Mouse (Mus musculus): ENCODE measurements around the gene Ddn.

Ddn gene

DNA sequence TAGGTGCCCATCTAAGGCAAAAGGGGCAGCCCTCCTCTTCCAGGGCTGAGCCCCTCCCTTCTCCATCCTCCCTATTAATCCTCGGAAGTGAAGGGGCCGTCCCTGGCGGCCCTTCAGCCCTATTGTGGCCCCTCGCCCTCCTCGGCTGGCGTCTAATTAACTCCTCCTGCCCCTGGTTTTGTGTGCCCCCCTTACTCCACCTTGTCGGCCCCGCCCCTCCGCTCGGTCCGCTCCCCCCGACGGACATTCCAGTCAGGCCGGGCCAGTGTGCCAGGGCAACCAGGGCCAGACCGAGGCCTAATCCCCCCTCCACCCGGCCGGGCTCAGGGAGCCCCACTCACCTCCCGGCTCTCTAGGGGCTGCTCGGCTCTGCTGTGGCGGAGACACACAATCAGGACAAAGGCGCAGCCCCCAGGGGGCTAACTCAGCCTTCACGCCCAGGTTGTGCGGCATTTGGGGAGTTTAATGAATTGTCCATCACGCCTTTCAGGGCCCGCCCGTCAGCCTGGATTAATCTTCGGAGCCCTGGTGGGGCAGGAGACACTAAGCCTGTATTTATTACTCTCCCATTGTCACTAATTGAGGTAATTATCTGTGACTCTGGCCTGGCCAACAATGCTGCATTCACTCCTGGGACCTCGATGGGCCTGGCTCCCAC lies 11.3 kb downstream of the Ddn start:
- no peak for DNase-seq (ENCODE audit: low read depth, low spot score)

DNA sequence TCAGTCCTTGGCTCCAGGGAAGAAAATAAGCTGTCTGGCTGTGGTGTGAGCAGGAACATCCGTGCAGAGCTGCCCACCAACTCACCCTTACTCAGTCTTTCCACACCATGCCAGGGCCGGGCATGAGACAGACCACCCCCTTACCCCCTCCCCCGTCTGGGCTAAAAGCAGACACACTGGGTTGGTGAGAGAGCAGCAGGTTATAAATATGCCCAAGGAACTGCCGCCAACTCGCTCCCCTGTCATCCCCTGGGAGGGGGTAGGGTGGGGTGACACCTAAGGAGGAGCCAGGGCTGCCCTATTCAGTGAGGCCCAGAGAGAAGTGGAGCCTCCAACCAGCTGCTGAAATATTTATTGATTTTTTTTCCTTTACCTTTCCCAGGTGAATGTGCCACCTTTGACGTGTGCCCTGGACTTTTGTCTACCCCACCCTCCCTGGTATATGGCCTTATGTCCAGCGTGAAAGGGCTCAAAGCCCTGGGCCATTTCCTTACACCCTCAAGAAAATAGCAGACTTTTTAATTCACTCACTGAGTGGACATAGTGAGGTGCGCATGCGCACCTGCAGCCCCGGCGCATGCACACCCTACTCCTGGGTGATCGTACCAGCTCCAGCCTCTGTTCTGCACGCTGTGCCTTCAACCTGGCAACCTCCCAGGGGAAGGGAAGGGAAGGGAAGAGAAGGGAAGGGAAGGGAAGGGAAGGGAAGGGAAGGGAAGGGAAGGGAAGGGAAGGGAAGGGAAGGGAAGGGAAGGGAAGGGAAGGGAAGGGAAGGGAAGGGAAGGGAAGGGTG lies 12.3 kb downstream of the Ddn start:
- no peak for DNase-seq (ENCODE audit: low read depth, low spot score)

DNA sequence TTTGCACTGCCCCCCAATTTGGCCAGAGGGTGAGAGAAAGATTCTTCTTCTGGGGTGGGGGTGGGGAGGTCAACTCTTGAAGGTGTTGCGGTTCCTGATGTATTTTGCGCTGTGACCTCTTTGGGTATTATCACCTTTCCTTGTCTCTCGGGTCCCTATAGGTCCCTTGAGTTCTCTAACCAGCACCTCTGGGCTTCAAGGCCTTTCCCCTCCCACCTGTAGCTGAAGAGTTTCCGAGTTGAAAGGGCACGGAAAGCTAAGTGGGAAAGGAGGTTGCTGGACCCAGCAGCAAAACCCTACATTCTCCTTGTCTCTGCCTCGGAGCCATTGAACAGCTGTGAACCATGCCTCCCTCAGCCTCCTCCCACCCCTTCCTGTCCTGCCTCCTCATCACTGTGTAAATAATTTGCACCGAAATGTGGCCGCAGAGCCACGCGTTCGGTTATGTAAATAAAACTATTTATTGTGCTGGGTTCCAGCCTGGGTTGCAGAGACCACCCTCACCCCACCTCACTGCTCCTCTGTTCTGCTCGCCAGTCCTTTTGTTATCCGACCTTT lies 16.1 kb downstream of the Ddn start:
- DNase-seq (ENCODE audit: low read depth, low spot score): no peak

GRCm38 (mm10) chr15:98792233-98793020 lies 16.9 kb downstream of the Ddn start:
- no peak for DNase-seq (ENCODE audit: low read depth, low spot score)

- no peak for DNase-seq (ENCODE audit: low read depth, low spot score)
Measured at GRCm38 (mm10) chr15:98791771-98792170, 17.5 kb downstream of the Ddn start.

DNA sequence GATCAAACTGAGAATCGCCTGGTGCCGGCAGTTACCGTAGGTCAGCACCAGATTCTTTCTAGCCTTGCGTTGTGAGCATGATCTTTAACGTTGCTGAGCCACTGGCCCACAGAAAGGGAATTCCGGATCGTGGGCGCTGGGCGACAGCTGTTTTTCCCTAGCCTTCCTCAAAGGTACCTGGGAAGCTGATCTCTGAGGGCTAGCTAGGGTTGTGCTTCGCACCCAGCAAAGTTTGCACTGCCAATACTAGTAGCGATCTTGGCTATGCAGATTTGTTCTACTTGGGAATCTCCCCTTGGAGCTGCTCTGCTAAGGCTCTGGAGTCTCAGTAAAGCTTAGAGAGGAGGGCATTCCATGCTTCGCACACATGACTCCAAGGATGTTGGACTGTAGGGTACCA lies 18.1 kb downstream of the Ddn start:
- no peak for DNase-seq (ENCODE audit: low read depth, low spot score)

GRCm38 (mm10) chr15:98790761-98791160 lies 18.5 kb downstream of the Ddn start:
- DNase-seq (ENCODE audit: low read depth, low spot score): no peak

DNA sequence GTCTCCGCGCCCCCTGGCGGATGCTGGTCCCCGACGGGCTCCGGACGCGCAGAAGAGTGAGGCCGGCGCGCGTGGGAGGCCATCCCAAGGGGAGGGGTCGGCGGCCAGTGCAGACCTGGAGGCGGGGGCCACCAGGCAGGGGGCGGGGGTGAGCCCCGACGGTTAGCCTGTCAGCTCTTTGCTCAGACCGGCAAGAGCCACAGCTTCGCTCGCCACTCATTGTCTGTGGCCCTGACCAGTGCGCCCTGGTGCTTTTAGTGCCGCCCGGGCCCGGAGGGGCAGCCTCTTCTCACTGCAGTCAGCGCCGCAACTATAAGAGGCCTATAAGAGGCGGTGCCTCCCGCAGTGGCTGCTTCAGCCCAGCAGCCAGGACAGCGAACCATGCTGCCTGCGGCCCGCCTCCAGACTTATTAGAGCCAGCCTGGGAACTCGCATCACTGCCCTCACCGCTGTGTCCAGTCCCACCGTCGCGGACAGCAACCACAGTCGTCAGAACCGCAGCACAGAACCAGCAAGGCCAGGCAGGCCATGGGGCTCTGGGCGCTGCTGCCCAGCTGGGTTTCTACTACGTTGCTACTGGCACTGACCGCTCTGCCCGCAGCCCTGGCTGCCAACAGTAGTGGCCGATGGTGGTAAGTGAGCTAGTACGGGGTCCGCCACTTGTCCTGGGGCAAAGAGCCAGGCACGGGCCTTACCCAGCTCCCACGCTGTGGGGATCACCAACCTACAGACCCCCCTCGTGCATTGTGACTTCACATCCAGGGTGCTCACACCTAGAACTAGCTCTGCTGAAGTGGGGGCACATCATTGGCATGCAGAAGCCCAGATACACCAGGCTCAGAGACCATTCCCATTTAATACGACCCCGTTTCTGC lies 19.4 kb downstream of the Ddn start, which contains the start of gene Wnt1:
Gene Wnt1 (plus strand): TSS at position 197 of the 875 bp plus-strand sequence.
- DNase-seq (ENCODE audit: low read depth, low spot score): no peak

DNA sequence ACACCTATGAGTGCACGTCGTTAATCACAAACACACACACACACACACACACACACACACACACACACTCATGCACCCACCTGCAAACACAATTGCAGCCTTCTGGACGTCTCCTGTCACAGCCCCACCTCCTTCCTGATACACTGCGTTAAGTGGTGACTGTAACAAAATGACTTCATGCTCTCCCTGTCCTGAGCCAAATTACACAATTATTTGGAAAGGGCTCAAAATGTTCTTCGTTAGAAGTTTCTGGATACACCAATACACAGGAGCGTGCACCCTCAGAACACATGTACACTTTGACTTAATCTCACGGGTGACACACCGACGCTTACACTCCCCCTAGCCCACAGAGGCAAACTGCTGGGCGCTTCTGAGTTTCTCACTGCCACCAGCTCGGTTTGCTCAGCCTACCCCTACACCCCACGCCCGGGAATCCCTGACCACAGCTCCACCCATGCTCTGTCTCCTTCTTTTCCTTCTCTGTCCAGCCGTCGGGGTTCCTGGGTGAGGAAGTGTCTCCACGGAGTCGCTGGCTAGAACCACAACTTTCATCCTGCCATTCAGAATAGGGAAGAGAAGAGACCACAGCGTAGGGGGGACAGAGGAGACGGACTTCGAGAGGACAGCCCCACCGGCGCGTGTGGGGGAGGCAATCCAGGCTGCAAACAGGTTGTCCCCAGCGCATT lies 20.2 kb downstream of the Ddn start:
- peak; percentile 32 for DNase-seq (ENCODE audit: low read depth, low spot score)

DNA sequence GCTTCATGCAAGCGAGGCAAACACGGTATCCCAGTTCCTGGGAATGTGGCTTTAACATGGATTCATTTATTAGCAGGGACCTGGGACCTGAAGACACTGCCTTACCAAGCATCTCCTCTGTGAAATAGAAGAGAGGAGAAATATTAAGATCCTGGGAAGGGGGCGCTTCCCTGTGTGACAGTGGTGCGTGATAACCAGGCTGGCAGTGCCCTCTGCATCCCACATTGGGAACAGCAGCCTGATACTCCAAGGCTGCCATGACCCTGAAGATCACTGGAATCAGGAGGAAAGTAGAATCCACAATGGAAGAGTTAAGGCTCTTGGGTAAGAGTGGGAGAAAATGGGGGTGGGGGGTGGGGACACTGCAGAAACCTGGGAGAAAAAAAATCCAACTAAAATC lies 21.4 kb downstream of the Ddn start:
- peak; percentile 73 for DNase-seq (ENCODE audit: low read depth, low spot score)

- DNase-seq (ENCODE audit: low read depth, low spot score): peak; percentile 64
Measured at GRCm38 (mm10) chr15:98785744-98786143, 23.5 kb downstream of the Ddn start.

- no peak for DNase-seq (ENCODE audit: low read depth, low spot score)
Measured at GRCm38 (mm10) chr15:98781166-98781565, 28.1 kb downstream of the Ddn start.

DNA sequence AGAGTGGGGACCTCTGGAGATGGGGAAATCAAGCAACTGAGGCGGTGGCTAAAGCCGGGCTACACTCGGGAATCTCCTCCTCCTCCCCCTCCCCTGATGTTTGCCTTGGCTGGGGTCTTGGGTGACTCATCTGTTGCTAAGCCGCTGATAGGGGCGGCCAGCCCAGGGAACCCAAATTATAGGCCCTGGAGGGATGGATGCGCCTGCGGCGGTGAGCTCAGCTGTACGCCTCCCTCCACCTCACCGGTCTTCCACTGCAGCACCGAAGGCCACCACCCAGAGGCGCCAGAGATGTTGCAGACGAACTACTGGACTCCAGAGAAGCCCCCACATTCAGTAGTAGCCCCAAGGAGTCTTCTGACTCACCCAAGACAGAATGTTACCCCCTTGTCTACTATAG lies 28.7 kb downstream of the Ddn start:
- DNase-seq (ENCODE audit: low read depth, low spot score): peak; percentile 87

DNA sequence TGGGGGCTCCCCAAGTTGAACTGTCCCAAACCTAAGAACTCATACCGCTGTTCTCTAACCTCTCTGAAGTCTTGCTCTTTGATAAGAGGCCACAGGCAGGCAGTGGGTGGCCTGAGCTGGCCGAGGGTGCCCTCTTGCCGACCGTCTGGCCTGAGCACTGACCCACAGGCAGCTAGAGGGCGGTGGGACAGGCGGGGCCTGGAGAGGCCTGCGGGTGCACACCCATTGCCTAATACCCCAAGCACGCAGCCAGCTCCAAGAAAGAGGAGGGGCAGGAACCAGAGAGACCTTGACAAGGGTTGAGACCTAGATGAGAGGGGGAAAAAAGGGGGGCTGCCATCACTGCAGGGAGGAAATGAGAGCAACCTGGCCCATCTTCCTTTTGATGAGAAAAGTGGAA lies 29.2 kb downstream of the Ddn start:
- DNase-seq (ENCODE audit: low read depth, low spot score): peak; percentile 83

DNA sequence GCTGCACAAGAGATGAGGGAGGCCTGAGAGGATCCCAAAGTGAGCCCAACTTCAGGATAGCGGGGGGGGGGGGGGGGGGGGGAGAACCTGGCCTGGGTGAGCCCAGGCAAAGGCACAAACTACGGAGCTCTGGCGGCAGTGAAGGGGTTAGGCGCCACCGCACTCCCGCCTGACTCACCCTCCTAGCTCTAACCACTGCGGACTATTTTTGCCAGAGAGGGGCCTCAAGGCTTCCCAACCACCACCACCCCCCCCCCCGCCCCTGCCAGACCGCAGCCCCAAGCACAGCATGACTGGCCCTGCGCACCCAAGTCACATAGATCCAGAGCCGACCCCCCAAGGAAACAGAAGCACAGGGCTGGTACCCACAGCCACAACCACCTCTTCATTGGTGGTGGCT lies 30.5 kb downstream of the Ddn start:
- DNase-seq (ENCODE audit: low read depth, low spot score): no peak

DNA sequence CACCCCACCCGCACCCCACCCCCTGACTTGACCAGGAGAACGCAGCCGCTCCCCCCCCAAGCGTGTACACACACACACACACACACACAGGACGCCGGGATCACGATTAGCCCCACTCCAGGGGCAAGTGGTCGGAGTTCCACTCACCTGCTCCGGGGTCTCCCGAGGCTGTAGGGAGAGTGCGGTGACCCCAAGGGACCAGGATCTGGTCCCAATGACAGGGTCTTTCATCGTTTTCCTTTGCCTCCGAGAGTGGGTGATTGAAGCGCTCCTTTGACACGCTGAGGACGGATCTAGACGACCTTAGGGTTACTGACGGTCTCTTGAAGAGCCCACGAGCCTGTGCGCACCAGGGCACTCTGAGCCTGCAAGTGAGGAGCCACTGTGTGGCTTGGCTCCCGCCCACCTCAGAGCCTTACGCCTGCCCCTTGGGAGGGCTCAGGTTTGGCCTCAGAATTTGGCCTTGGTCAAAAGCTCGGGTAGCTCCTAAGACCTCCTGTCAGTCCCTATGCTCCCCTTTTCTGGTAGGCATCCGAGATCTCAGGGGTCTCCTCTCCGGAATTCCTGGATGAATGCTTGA lies 31.0 kb downstream of the Ddn start:
- no peak for DNase-seq (ENCODE audit: low read depth, low spot score)

DNA sequence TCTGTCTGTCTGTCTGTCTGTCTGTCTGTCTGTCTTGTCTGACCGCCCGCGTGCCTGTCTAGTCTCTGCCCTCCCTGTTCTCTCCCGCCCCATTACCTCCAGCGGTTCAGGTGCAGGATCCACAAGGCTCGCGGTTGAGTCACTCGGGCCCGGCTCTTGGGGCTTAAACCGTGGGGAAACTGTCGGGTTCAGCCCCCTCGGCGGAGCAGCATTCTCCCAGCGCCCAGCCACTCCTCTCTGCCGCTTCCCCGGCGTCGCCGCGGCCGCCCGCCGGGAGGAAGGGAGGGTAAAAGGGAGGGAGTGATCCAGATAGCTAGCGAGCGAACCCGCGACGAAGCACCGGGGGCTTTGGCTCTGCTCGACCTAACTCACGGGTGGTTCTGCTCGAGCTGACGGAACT lies 31.5 kb downstream of the Ddn start, which contains the start of gene Wnt10b:
Gene Wnt10b (minus strand): TSS at position 389 of the 400 bp plus-strand sequence.
- DNase-seq (ENCODE audit: low read depth, low spot score): no peak

GRCm38 (mm10) chr15:98777005-98777616 lies 32.2 kb downstream of the Ddn start:
- DNase-seq (ENCODE audit: low read depth, low spot score): no peak

DNA sequence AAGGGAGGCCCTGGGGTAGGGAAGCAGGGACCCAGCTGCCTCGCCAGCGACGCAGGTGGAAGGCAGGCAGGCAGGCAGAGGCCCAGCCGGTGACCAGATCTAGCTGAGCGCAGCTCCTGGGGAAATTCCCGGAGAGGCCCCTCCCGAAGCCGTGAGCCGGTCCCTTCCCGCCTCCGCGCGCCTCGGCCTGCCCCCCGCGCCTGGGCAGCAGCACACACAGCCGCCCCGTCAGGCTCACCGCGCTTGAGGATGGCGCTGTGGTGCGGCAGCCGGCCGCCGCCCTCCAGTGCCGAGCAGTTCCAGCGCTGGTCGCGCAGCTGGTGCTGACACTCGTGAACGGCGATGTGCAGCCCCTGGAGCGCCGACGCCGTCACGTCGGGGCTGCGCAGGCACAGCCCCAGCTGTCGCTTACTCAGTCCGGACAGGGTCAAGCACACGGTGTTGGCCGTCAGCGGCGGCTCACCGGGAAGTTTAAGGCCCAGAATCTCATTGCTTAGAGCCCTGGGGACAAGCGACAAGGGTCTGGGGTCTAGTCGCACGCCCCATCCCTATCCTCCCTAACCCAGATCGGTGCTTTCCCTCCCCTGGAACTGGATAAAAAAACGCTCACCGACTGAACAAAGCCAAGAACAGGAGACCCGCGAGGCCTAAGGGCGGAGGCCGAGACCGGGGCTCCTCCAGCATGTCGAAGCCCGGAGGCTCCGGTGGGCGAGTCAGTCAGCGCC lies 32.8 kb downstream of the Ddn start:
- DNase-seq (ENCODE audit: low read depth, low spot score): no peak

Data from 3T3-L1 (cell line).